Mouse (Mus musculus) intestine, embryonic 16.5 days (tissue): Measurements from ENCODE around the gene March10. TPM values are rescaled to one million over a fixed set of nuclear protein-coding genes. Genes with fewer than 3 reads are reported as not detected.

Experiments used
- ATAC-seq: fragments of 200-750 bp; cut with Nextera tagmentation; 2 replicates; pipeline ENCODE4 v1.8.0; 2017; ENCODE audit warnings: moderate TSS enrichment, moderate library complexity
- H3K27ac ChIP-seq: fragments of 300-500 bp; sonication (generic); 2 replicates; pipeline ENCODE4 v1.5.1; 2014; ENCODE audit warnings: mild to moderate bottlenecking, low read length
- H3K27me3 ChIP-seq: fragments of 300-500 bp; sonication (generic); replicated peaks from 2 replicates; pipeline ENCODE4 v1.6.1; 2014; ENCODE audit warnings: low read length, control low read depth, mixed read lengths; ENCODE audit not compliant: control insufficient read depth, insufficient read depth
- H3K36me3 ChIP-seq: fragments of 300-500 bp; sonication (generic); 2 replicates; pipeline ENCODE4 v1.6.1; 2014; ENCODE audit warnings: low read length, control low read depth; ENCODE audit not compliant: control insufficient read depth, insufficient read depth
- H3K4me1 ChIP-seq: fragments of 300-500 bp; sonication (generic); 2 replicates; pipeline ENCODE4 v1.6.1; 2014; ENCODE audit warnings: low read length, control low read depth, mixed read lengths; ENCODE audit not compliant: control insufficient read depth, insufficient read depth
- H3K4me2 ChIP-seq: fragments of 300-500 bp; sonication (generic); 2 replicates; pipeline ENCODE4 v1.6.1; 2014; ENCODE audit warnings: low read depth, low read length, control low read depth
- H3K4me3 ChIP-seq: fragments of 300-500 bp; sonication (generic); 2 replicates; pipeline ENCODE4 v1.5.1; 2014; ENCODE audit warnings: mild to moderate bottlenecking, low read length
- H3K9ac ChIP-seq: fragments of 300-500 bp; sonication (generic); 2 replicates; pipeline ENCODE4 v1.6.1; 2014; ENCODE audit warnings: low read depth, low read length
- H3K9me3 ChIP-seq: fragments of 300-500 bp; sonication (generic); 2 replicates; pipeline ENCODE4 v1.6.1; 2016; ENCODE audit warnings: low read length, control low read depth; ENCODE audit not compliant: control insufficient read depth
- WGBS: fragments of 180-500 bp; shearing (Covaris S2); extraction: QIAGEN DNeasy Blood & Tissue Kit; methylation state at CpG from one replicate; pipeline ENCODE4 v1.1.7; 2014; 5-methylcytosine and 5-hydroxymethylcytosine counted together
- polyA plus RNA-seq: library from polyadenylated mRNA; unstranded; fragments of >200 nt; fragmentation: Nextera tagmentation; extraction: Ambion mirVana; gene quantifications from 2 replicates; pipeline ENCODE4 v1.2.1, GENCODE M21; 2015

Gene March10
- polyA plus RNA-seq, 1 experiment from 2014 or later, result 0.13 TPM

DNA sequence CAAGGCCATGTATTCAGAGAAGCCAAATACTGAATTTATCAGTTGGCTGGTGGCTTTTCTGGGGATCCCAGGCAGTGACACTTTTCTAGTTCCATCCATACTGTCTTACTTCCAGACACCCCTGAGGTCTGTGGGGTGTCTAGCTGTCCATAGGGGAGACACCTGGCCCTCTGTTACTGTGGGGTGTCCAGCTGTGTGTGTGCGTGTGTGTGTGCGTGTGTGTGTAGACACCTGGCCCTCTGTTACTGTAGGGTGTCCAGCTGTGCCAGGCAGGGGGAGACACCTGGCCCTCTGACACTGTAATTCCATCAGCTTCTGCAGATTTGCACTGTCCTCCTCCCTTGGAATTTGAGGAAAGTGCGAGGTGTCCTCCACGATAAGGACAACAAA, 102.6 kb downstream of the March10 start:
- peaks cover 3% of the 10 kb centered on the region; the same call in 1 of the 2 replicates for H3K36me3 ChIP-seq
- H3K27ac ChIP-seq, result no peak overlapping the region
- no peak overlapping the region for H3K4me3 ChIP-seq
- no peak overlapping the region for H3K9ac ChIP-seq
- WGBS, result 81% methylated on average over 4 of the region's 4 CpGs
- no peaks in the 10 kb centered on the region for H3K27me3 ChIP-seq
- H3K4me2 ChIP-seq, result no peak overlapping the region
- H3K4me1 ChIP-seq, result peaks cover 35% of the 10 kb centered on the region
- no peaks in the 10 kb centered on the region for H3K9me3 ChIP-seq
- no peak for ATAC-seq

DNA sequence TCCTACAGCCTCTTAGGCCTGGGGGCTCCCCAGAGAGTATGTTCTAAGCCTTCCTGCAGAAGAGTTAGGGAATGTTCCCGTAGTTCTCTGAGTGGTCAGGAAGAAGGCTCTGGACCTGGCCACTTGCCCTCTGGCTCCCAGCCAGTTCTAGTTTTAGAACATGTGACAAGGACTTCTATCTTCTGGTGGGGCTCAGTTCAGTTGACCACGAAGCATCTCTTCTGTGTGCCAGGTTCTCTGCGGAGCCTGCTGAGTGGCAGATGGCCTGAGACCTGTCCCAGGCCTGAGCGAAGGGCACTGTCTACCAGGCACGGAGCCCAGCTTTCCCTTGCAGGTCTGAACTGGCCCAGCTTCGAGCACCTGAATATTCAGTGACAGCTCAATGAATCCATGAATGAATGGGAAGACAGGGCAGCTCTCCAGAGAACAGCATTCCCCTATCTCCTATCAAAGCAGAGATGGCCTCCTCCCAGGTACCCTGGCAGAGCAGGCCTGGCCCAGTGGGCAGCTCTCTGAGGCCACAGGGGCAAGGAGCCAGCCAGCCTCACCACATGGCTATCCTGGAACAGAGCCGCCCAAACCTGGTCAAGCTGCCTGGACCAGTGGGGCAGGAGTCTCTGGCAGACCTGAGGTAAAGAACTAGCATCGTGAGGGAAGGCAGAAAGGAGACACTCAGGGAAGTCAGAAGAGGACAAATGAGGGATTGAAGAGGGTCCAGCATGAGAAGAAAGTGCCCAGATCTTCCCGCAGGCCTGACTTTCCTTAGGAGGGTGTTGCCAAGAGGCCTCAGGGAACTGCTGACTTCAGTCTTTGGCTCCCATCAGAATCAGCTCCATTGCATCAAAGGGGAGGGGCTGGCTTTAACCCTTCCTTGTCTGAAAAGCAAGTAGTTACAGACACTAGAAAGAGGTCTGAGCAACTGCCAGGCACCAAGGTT, 103.3 kb downstream of the March10 start:
- Histone ChIP-seq H3K27ac (peak overlapping the region; percentile 60), H3K27me3 (no peaks in the 10 kb centered on the region), H3K9me3 (no peaks in the 10 kb centered on the region), H3K4me3 (no peak overlapping the region), H3K9ac (peak overlapping the region; percentile 52; the same call in 1 of the 2 replicates), H3K4me1 (peaks cover 37% of the 10 kb centered on the region), H3K36me3 (peaks cover 3% of the 10 kb centered on the region; the same call in 1 of the 2 replicates), H3K4me2 (no peak overlapping the region)
- ATAC-seq, result peak; percentile 39; the same call in 1 of the 2 replicates
- WGBS, result 41% methylated on average over 9 of the region's 9 CpGs

DNA sequence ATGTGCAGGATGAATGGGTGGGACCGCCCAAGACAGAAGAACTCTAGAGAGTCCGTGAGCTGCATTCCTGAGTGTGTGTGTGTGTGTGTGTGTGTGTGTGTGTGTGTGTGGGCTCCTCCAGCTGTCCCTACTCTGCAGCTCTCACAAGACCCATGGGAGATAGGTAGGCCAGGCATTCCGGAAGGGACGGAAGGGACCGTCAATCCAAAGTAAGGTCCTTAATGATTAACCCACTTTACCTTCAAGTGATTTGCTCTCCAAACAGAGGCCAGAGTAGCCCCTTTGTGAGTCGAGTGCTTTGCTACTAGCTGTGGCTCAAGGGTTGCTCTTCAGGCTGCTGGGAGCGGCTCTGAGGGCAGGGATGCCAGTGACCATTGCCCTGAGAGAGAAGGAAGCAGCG, 104.4 kb downstream of the March10 start:
- ATAC-seq, result peak; percentile 82
- Histone ChIP-seq H3K4me3 (no peak overlapping the region), H3K9me3 (no peaks in the 10 kb centered on the region), H3K27me3 (no peaks in the 10 kb centered on the region), H3K4me1 (peaks cover 38% of the 10 kb centered on the region), H3K4me2 (no peak overlapping the region), H3K27ac (peak overlapping the region; percentile 60; the same call in 1 of the 2 replicates), H3K36me3 (peaks cover 3% of the 10 kb centered on the region; the same call in 1 of the 2 replicates), H3K9ac (no peak overlapping the region)
- WGBS, result 54% methylated on average over 8 of the region's 8 CpGs

DNA sequence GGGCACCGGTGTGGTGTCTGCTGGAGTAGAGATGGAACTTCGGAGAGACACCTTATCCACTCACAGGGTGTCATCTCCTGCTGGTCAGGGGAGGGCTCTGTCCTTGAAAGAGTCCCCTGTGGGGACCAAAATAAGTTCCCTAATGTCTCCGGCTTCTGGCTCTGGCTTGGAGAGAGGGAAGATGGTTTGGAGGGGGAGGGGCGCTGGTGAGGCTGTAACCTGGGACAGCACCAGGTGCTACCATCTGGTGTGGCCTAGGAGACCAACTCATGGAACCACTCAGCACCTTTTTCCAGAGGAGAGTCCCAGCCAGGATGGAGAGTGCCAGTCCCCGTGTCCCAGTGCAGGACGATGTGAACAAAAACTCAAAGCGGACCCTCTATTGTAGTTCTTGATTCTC, 105.9 kb downstream of the March10 start:
- ATAC-seq, result no peak
- WGBS, result 88% methylated on average over 7 of the region's 7 CpGs
- Histone ChIP-seq H3K36me3 (peaks cover 3% of the 10 kb centered on the region; the same call in 1 of the 2 replicates), H3K4me2 (no peak overlapping the region), H3K27ac (no peak overlapping the region), H3K27me3 (no peaks in the 10 kb centered on the region), H3K9ac (no peak overlapping the region), H3K4me3 (no peak overlapping the region), H3K4me1 (peaks cover 34% of the 10 kb centered on the region), H3K9me3 (no peaks in the 10 kb centered on the region)

DNA sequence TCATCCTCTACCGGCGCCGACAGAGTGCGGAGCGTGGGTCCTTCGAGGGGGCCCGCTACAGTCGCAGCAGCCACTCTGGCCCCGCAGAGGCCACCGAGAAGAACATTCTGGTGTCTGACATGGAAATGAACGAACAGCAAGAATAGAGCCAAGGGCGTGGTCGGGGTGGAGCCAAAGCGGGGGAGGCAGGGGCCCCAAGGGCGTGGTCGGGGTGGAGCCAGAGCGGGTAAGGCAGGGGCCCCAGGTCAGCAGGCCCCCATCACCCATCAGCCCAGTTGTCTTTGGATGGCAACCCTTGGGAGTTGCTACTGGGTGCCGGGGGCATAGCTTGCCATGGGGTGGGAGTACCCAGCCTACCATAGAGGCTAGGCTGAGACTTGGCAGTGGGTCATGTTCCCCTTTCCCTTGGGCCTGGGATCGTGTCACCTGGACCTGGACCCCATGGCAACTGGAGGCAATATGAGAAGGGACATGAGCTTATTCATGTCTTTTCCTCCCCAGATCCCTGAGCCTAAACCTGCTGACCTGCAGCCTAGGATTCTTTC, 106.7 kb downstream of the March10 start:
- WGBS, result 92% methylated on average over 19 of the region's 19 CpGs
- ATAC-seq, result no peak
- H3K4me3 ChIP-seq, result no peak overlapping the region

DNA sequence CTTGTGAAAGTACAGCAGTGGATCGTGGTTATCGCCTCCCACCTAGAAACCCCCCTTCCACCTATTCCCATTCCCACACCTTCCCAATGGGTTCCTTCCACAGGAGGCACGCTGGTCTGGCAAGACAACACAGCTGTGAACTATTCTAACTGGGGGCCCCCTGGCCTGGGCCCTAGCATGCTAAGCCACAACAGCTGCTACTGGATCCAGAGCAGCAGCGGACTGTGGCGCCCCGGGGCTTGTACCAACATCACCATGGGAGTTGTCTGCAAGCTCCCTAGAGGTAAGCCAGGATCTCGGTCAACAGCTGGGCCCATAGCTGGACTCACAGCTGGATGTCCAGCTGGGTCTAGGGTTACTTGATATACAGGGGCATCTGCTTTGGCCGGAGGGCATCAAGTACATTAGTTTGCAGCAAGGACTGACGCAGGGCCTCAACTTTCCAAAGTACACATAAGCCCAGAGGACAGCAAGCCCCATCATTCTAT, 108.0 kb downstream of the March10 start:
- Histone ChIP-seq H3K9ac (no peak overlapping the region), H3K27me3 (no peaks in the 10 kb centered on the region), H3K27ac (no peak overlapping the region), H3K36me3 (peaks cover 3% of the 10 kb centered on the region; the same call in 1 of the 2 replicates), H3K4me1 (peaks cover 27% of the 10 kb centered on the region), H3K4me2 (no peak overlapping the region), H3K9me3 (no peaks in the 10 kb centered on the region), H3K4me3 (no peak overlapping the region)
- 88% methylated on average over 9 of the region's 9 CpGs for WGBS
- no peak for ATAC-seq

More for the DNA sequence above, 106.7 kb downstream of the March10 start:
- Histone ChIP-seq H3K4me1 (peaks cover 33% of the 10 kb centered on the region), H3K9ac (no peak overlapping the region), H3K4me2 (no peak overlapping the region), H3K9me3 (no peaks in the 10 kb centered on the region), H3K27ac (no peak overlapping the region), H3K27me3 (no peaks in the 10 kb centered on the region), H3K36me3 (peaks cover 3% of the 10 kb centered on the region; the same call in 1 of the 2 replicates)

DNA sequence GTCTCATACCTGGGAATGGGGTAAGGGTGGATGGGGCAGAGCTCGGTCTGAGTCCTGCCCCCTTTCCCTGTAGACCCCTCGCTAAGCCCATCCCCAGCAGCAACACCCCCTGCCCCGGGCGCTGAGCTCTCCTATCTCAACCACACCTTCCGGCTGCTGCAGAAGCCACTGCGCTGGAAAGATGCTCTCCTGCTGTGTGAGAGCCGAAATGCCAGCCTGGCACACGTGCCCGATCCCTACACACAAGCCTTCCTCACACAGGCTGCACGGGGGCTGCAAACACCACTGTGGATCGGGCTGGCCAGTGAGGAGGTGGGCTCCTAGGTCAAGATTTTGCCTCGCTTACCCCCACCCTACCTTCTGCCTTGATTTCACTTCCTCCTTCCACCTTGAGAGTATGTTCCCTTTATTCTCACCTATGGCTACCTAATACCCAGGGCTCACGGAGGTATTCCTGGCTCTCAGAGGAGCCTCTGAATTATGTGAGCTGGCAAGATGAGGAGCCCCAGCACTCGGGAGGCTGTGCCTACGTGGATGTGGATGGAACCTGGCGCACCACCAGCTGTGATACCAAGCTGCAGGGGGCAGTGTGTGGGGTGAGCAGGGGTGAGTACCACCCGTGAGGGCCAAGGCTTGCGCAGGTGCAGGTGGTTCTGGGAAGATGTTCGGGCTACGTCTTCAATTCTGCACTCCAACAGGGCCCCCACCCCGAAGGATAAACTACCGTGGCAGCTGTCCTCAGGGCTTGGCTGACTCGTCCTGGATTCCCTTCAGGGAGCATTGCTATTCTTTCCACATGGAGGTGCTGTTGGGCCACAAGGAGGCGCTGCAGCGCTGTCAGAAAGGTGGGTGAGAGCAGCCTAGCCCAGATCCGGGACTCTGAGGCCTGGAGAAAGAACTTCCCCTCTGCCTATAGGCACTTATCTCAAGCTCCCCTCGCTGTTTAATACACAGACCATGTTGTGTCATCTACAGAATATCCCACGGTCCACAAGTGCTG, 109.1 kb downstream of the March10 start:
- no peak overlapping the region for H3K4me3 ChIP-seq
- peak overlapping the region; percentile 29; the same call in 1 of the 2 replicates for H3K9ac ChIP-seq
- H3K27ac ChIP-seq, result no peak overlapping the region
- H3K4me1 ChIP-seq, result peaks cover 16% of the 10 kb centered on the region
- 0 out of 2 replicates have a peak overlapping the region, but pooled peaks have one; percentile 25 for H3K4me2 ChIP-seq
- peak; percentile 75 for ATAC-seq
- no peaks in the 10 kb centered on the region for H3K9me3 ChIP-seq
- H3K36me3 ChIP-seq, result peaks cover 3% of the 10 kb centered on the region; the same call in 1 of the 2 replicates
- WGBS, result 60% methylated on average over 28 of the region's 28 CpGs
- no peaks in the 10 kb centered on the region for H3K27me3 ChIP-seq

DNA sequence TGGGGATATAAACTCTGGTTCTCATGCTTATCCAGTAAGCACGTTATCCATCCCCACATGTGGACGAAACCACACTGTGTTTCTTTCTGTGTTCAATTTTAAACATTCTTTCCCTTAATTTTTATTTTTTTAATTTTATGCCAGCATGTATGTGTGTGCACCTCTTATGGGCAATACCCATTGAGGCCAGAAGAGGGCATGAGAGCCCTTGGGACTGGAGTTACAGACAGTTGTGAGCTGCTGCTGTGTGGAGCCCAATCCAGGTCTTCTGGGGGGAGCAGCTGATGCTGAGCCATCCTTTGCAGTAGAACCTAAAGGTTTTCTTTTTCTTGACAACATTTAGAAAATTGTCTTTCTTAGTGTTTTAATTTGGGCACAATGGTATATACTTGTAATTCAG, 111.3 kb downstream of the March10 start:
- Histone ChIP-seq H3K4me2 (no peak overlapping the region), H3K4me3 (no peak overlapping the region), H3K27ac (no peak overlapping the region), H3K9me3 (no peaks in the 10 kb centered on the region), H3K36me3 (peaks cover 3% of the 10 kb centered on the region; the same call in 1 of the 2 replicates), H3K4me1 (peaks cover 8% of the 10 kb centered on the region), H3K27me3 (no peaks in the 10 kb centered on the region), H3K9ac (no peak overlapping the region)
- no peak for ATAC-seq
- 87% methylated on average over 2 of the region's 2 CpGs for WGBS
